Mouse (Mus musculus): ENCODE measurements around the gene Gm21394. TPM values are rescaled to one million over a fixed set of nuclear protein-coding genes. Genes with fewer than 3 reads are reported as not detected.
"Not testable (repeated sequence)": the region's sequence is repeated elsewhere in the genome, so short reads cannot be mapped to it uniquely, and the experiment has no call there.

Gene Gm21394
- polyA plus RNA-seq (2016; fragmentation: Nextera tagmentation; extraction: Ambion mirVana), result not detected in 2 replicates

DNA sequence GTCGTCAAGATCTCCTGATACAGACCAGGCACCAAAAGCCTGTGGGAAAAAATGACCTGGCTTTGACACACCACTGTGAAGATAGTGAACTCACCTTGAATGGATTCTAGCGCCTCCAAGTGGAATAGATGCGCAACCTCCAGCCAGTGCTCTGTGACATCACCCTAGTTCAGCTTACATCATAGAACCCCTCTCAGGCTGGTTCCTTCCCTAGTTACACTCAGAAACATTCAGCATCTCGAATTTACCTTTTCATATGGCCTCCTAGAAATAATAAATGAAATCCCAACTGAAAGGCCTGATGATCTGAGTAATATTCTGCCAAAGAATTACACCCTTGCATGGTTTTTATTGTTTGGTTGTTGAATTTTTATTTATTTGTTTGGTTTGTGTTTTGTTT lies at the start of gene Gm21394:
TSS of gene Gm21394 (minus strand) at position 101 of the 400 bp plus-strand sequence.
- not testable (repeated sequence) for H3K27ac ChIP-seq (replicated peaks); H3K4me3 ChIP-seq; H3K9me3 ChIP-seq (replicated peaks); H3K4me1 ChIP-seq; H3K36me3 ChIP-seq; H3K27me3 ChIP-seq (ENCODE audit: low read depth, poor library complexity, severe bottlenecking); DNase-seq (ENCODE audit: low spot score)
- WGBS, result no CpG with 5 or more reads among the region's 4 CpGs

Other genes starting within 250 kb of the Gm21394 start
- not detected in 2 replicates for gene Gm21409, start 181.8 kb upstream of the Gm21394 start, polyA plus RNA-seq (2016; fragmentation: Nextera tagmentation; extraction: Ambion mirVana)